Mouse (Mus musculus) stomach, embryonic 16.5 days (tissue): ENCODE results near the gene Dnmt3c. TPM values are rescaled to one million over a fixed set of nuclear protein-coding genes. Genes with fewer than 3 reads are reported as not detected.
"Not testable (repeated sequence)": the region's sequence is repeated elsewhere in the genome, so short reads cannot be mapped to it uniquely, and the experiment has no call there.

Experiments used
- ATAC-seq: fragments of 200-750 bp; cut with Nextera tagmentation; 2 replicates; pipeline ENCODE4 v1.8.0; 2017; ENCODE audit warnings: moderate number of reproducible peaks, moderate TSS enrichment; ENCODE audit not compliant: insufficient read depth, low FRiP score
- H3K27ac ChIP-seq: fragments of 300-500 bp; sonication (generic); 2 replicates; pipeline ENCODE4 v1.5.1; 2014; ENCODE audit warnings: low read length
- H3K27me3 ChIP-seq: fragments of 300-500 bp; sonication (generic); 2 replicates; pipeline ENCODE4 v1.6.1; 2014; ENCODE audit warnings: low read length, control low read depth, mixed read lengths; ENCODE audit not compliant: control insufficient read depth, insufficient read depth
- H3K36me3 ChIP-seq: fragments of 300-500 bp; sonication (generic); 2 replicates; pipeline ENCODE4 v1.6.1; 2014; ENCODE audit warnings: low read length; ENCODE audit not compliant: control insufficient read depth, insufficient read depth
- H3K4me1 ChIP-seq: fragments of 300-500 bp; sonication (generic); 2 replicates; pipeline ENCODE4 v1.6.1; 2014; ENCODE audit warnings: low read length, control low read depth, mixed read lengths; ENCODE audit not compliant: control insufficient read depth, insufficient read depth
- H3K4me2 ChIP-seq: fragments of 300-500 bp; sonication (generic); 2 replicates; pipeline ENCODE4 v1.6.1; 2014; ENCODE audit warnings: low read depth, low read length, mixed read lengths
- H3K4me3 ChIP-seq: fragments of 300-500 bp; sonication (generic); replicated peaks from 2 replicates; pipeline ENCODE4 v1.5.1; 2014; ENCODE audit warnings: mild to moderate bottlenecking, low read length
- H3K9ac ChIP-seq: fragments of 300-500 bp; sonication (generic); 2 replicates; pipeline ENCODE4 v1.6.1; 2014; ENCODE audit warnings: low read length
- H3K9me3 ChIP-seq: fragments of 300-500 bp; sonication (generic); replicated peaks from 2 replicates; pipeline ENCODE4 v1.6.1; 2016; ENCODE audit warnings: low read length, control low read depth; ENCODE audit not compliant: control insufficient read depth
- WGBS: fragments of 180-500 bp; shearing (Covaris S2); extraction: QIAGEN DNeasy Blood & Tissue Kit; methylation state at CpG from one replicate; pipeline ENCODE4 v1.1.7; 2014; 5-methylcytosine and 5-hydroxymethylcytosine counted together
- polyA plus RNA-seq: library from polyadenylated mRNA; unstranded; fragments of >200 nt; fragmentation: Nextera tagmentation; extraction: Ambion mirVana; gene quantifications from 2 replicates; pipeline ENCODE4 v1.2.1, GENCODE M21; 2015

The Dnmt3c gene
- polyA plus RNA-seq, result 0.06 TPM in 1 of 2 replicates, not detected in the other

- Histone ChIP-seq H3K27ac (no peak within 1 kb of the TSS), H3K36me3 (no peaks in the 10 kb centered on the region), H3K4me2 (no peak within 1 kb of the TSS), H3K4me1 (no peaks in the 10 kb centered on the region), H3K27me3 (no peaks in the 10 kb centered on the region), H3K9me3 (no peaks in the 10 kb centered on the region), H3K9ac (no peak within 1 kb of the TSS), H3K4me3 (no peak within 1 kb of the TSS)
- ATAC-seq, result no peak
Observed at GRCm38 (mm10) chr2:153696352-153696751, at the start of gene Dnmt3c. TSS of gene Dnmt3c (plus strand) at chr2:153696652.

GRCm38 (mm10) chr2:153648773-153649297 lies 47.6 kb upstream of the Dnmt3c start:
- H3K4me3 ChIP-seq, result peak overlapping the region; percentile 79
- H3K4me1 ChIP-seq, result peaks cover 8% of the 10 kb centered on the region; the same call in 1 of the 2 replicates
- no peaks in the 10 kb centered on the region for H3K9me3 ChIP-seq
- no peaks in the 10 kb centered on the region for H3K27me3 ChIP-seq
- no peak overlapping the region for H3K27ac ChIP-seq
- H3K9ac ChIP-seq, result peak overlapping the region; percentile 89
- no peaks in the 10 kb centered on the region for H3K36me3 ChIP-seq
- WGBS, result 21% methylated on average over 14 of the region's 14 CpGs
- peak overlapping the region; percentile 93 for H3K4me2 ChIP-seq
- no peak for ATAC-seq

- peak within 1 kb of the TSS; percentile 93 for H3K4me2 ChIP-seq
- H3K36me3 ChIP-seq, result no peaks in the 10 kb centered on the region
- H3K9ac ChIP-seq, result peak within 1 kb of the TSS; percentile 89
- H3K4me1 ChIP-seq, result peaks cover 8% of the 10 kb centered on the region; the same call in 1 of the 2 replicates
- no peaks in the 10 kb centered on the region for H3K9me3 ChIP-seq
- H3K27me3 ChIP-seq, result no peaks in the 10 kb centered on the region
- peak within 1 kb of the TSS; percentile 79 for H3K4me3 ChIP-seq
- no peak within 1 kb of the TSS for H3K27ac ChIP-seq
- WGBS, result under 1% methylated on average over 89 of the region's 93 CpGs
- peak; percentile 85 for ATAC-seq
Observed at GRCm38 (mm10) chr2:153649298-153650013, 47.0 kb upstream of the Dnmt3c start, which contains the start of gene Dnmt3b. TSS of gene Dnmt3b (plus strand) at chr2:153649450.

- H3K9ac ChIP-seq, result peak overlapping the region; percentile 89
- no peak overlapping the region for H3K27ac ChIP-seq
- 3% methylated on average over 28 of the region's 28 CpGs for WGBS
- ATAC-seq, result peak; percentile 59
- peaks cover 8% of the 10 kb centered on the region; the same call in 1 of the 2 replicates for H3K4me1 ChIP-seq
- no peaks in the 10 kb centered on the region for H3K27me3 ChIP-seq
- H3K36me3 ChIP-seq, result no peaks in the 10 kb centered on the region
- no peaks in the 10 kb centered on the region for H3K9me3 ChIP-seq
- H3K4me3 ChIP-seq, result peak overlapping the region; percentile 79
- peak overlapping the region; percentile 93 for H3K4me2 ChIP-seq
Observed at GRCm38 (mm10) chr2:153650014-153650687, 46.3 kb upstream of the Dnmt3c start.

GRCm38 (mm10) chr2:153651681-153652080 lies 44.8 kb upstream of the Dnmt3c start:
- Histone ChIP-seq H3K27ac (no peak overlapping the region), H3K9ac (no peak overlapping the region), H3K4me3 (no peak overlapping the region), H3K27me3 (no peaks in the 10 kb centered on the region), H3K9me3 (no peaks in the 10 kb centered on the region), H3K4me2 (no peak overlapping the region), H3K36me3 (no peaks in the 10 kb centered on the region), H3K4me1 (peaks cover 8% of the 10 kb centered on the region; the same call in 1 of the 2 replicates)
- 57% methylated on average over 3 of the region's 3 CpGs for WGBS
- no peak for ATAC-seq

GRCm38 (mm10) chr2:153657659-153658058 lies 38.8 kb upstream of the Dnmt3c start:
- WGBS, result 74% methylated on average over 7 of the region's 8 CpGs
- not testable (repeated sequence) for ATAC-seq, H3K4me2 ChIP-seq, H3K4me1 ChIP-seq, H3K4me3 ChIP-seq, H3K36me3 ChIP-seq, H3K9me3 ChIP-seq, H3K9ac ChIP-seq, H3K27ac ChIP-seq, H3K27me3 ChIP-seq

GRCm38 (mm10) chr2:153660616-153661015 lies 35.8 kb upstream of the Dnmt3c start:
- no peak overlapping the region for H3K4me3 ChIP-seq

GRCm38 (mm10) chr2:153665401-153665800 lies 31.1 kb upstream of the Dnmt3c start:
- no peak for ATAC-seq
- no peak overlapping the region for H3K27ac ChIP-seq
- H3K4me2 ChIP-seq, result no peak overlapping the region
- H3K9ac ChIP-seq, result no peak overlapping the region
- no peaks in the 10 kb centered on the region for H3K36me3 ChIP-seq
- H3K4me3 ChIP-seq, result no peak overlapping the region
- no peaks in the 10 kb centered on the region for H3K4me1 ChIP-seq
- no peaks in the 10 kb centered on the region for H3K27me3 ChIP-seq
- 77% methylated on average over 7 of the region's 7 CpGs for WGBS
- H3K9me3 ChIP-seq, result no peaks in the 10 kb centered on the region

More at GRCm38 (mm10) chr2:153660616-153661015, 35.8 kb upstream of the Dnmt3c start:
- Histone ChIP-seq H3K4me2 (no peak overlapping the region), H3K36me3 (no peaks in the 10 kb centered on the region), H3K4me1 (no peaks in the 10 kb centered on the region), H3K9me3 (no peaks in the 10 kb centered on the region), H3K27me3 (no peaks in the 10 kb centered on the region), H3K27ac (no peak overlapping the region), H3K9ac (no peak overlapping the region)
- WGBS, result 32% methylated on average over 3 of the region's 3 CpGs
- peak; percentile 19; the same call in 1 of the 2 replicates for ATAC-seq
